Mouse (Mus musculus) bone marrow, adult 2 months (tissue): Measurements from ENCODE around the gene Tln2.

Experiments
- CTCF ChIP-seq: fragments of 200-500 bp; IDR thresholded peaks from 2 replicates; pipeline ENCODE4 v1.5.1; 2011; ENCODE audit warnings: low read length, control low read depth; ENCODE audit not compliant: control insufficient read depth, insufficient read depth
- POLR2A ChIP-seq: fragments of 200-500 bp; IDR thresholded peaks from 2 replicates; pipeline ENCODE4 v1.6.1; 2011; ENCODE audit warnings: low read depth, mild to moderate bottlenecking, control low read depth, low read length, borderline replicate concordance; ENCODE audit not compliant: control insufficient read depth

GRCm38 (mm10) chr9:67264896-67265295, 294.6 kb downstream of the Tln2 start:
- no peak for TF ChIP-seq POLR2A
- TF ChIP-seq CTCF = no peak
